Mouse (Mus musculus) thymus, adult 2 months (tissue): ENCODE data around the gene Taf12.

Source experiments
- CTCF ChIP-seq: fragments of 200-500 bp; IDR thresholded peaks from 2 replicates; pipeline ENCODE4 v1.5.1; 2012; ENCODE audit warnings: mild to moderate bottlenecking, control low read depth, low read length, moderate library complexity, borderline replicate concordance; ENCODE audit not compliant: control insufficient read depth, poor library complexity, insufficient read depth; ENCODE audit errors: extremely low read depth
- POLR2A ChIP-seq: fragments of 200-500 bp; IDR thresholded peaks from 2 replicates; pipeline ENCODE4 v1.6.1; 2012; ENCODE audit warnings: mild to moderate bottlenecking, low read length, control low read depth, moderate library complexity; ENCODE audit not compliant: control insufficient read depth, poor library complexity, insufficient read depth; ENCODE audit errors: extremely low read depth

DNA sequence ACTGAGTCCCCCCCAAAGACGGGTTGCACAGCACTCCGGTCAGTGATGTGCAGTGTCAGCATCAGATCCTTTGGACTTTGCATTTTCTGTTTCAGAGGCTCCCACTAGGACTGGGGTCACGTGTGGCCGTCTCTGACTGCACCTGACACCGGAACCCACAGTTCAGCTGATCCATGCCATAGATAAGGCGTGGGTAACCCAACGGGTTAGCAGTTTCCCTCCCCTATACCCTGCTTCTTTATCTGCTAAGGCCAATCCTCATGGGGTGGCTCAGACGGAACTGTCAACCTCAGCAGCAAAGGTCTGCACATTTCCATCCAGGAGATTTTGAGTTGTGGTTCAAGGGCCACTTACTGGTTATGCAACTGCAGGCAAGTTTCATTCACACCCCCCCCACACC, 31.1 kb downstream of the Taf12 start:
- no peak for TF ChIP-seq CTCF
- no peak for TF ChIP-seq POLR2A
